Mouse (Mus musculus) lung, adult 2 months (tissue): ENCODE data around the gene Gm8024. TPM values are rescaled to one million over a fixed set of nuclear protein-coding genes. Genes with fewer than 3 reads are reported as not detected.
"Not testable (repeated sequence)": the region's sequence is repeated elsewhere in the genome, so short reads cannot be mapped to it uniquely, and the experiment has no call there.

Experiments
- DNase-seq: peaks from one replicate; pipeline ENCODE4 v3.0.0; 2022
- H3K4me1 ChIP-seq: fragments of 200-500 bp; 2 replicates; pipeline ENCODE4 v1.6.1; 2011; ENCODE audit warnings: low read length; ENCODE audit not compliant: control insufficient read depth, insufficient read depth
- H3K4me3 ChIP-seq: fragments of 200-500 bp; replicated peaks from 2 replicates; pipeline ENCODE3; 2011; ENCODE audit warnings: low read depth, mild to moderate bottlenecking, control low read depth, low read length; ENCODE audit errors: extremely low read depth
- WGBS: fragments of 180-500 bp; shearing (Covaris S2); methylation state at CpG from one replicate; pipeline ENCODE4 v1.1.7; 2018; 5-methylcytosine and 5-hydroxymethylcytosine counted together
- polyA plus RNA-seq: library from polyadenylated mRNA; depleted of rRNA; stranded (reverse); fragments of >200 nt; gene quantifications from 2 replicates; pipeline ENCODE4 v1.2.3, GENCODE M21; 2012; rRNA removed

Gm8024 gene
- polyA plus RNA-seq = not detected in 2 replicates

- not testable (repeated sequence) for DNase-seq, H3K4me1 ChIP-seq, H3K4me3 ChIP-seq
- 93% methylated on average over 1 of the region's 3 CpGs for WGBS
Measured at GRCm38 (mm10) chr14:42524182-42524581, at the start of gene Gm8024. Gm8024 (minus strand) TSS chr14:42524282.

- DNase-seq, H3K4me1 ChIP-seq, H3K4me3 ChIP-seq: not testable (repeated sequence)
- 8% methylated on average over 28 of the region's 31 CpGs for WGBS
Measured at GRCm38 (mm10) chr14:42543170-42543701, 19.2 kb upstream of the Gm8024 start.

- 16% methylated on average over 23 of the region's 29 CpGs for WGBS
- H3K4me1 ChIP-seq, DNase-seq, H3K4me3 ChIP-seq: not testable (repeated sequence)
Measured at GRCm38 (mm10) chr14:42542316-42543169, 18.5 kb upstream of the Gm8024 start.

- not testable (repeated sequence) for H3K4me3 ChIP-seq, DNase-seq, H3K4me1 ChIP-seq
- WGBS = 69% methylated on average over 2 of the region's 3 CpGs
Measured at GRCm38 (mm10) chr14:42502249-42502648, 21.8 kb downstream of the Gm8024 start, which contains the start of gene Gm8020. Gm8020 (minus strand) TSS chr14:42502349.

Other genes with a start within 250 kb of the Gm8024 start
- not detected in 2 replicates for gene Gm9611, start 226.9 kb downstream of the Gm8024 start, polyA plus RNA-seq
- gene Gm7995, start 214.1 kb downstream of the Gm8024 start, polyA plus RNA-seq = not detected in 2 replicates
- not detected in 2 replicates for gene Gm8005, start 84.6 kb downstream of the Gm8024 start, polyA plus RNA-seq
- not detected in 2 replicates for gene Gm8011, start 60.4 kb downstream of the Gm8024 start, polyA plus RNA-seq
- not detected in 2 replicates for gene Gm8020, start 21.9 kb downstream of the Gm8024 start, polyA plus RNA-seq
- not detected in 2 replicates for gene Gm17124, start 75.6 kb upstream of the Gm8024 start, polyA plus RNA-seq
- not detected in 2 replicates for gene Gm3633, start 117.6 kb upstream of the Gm8024 start, polyA plus RNA-seq
- not detected in 2 replicates for gene Gm10378, start 131.7 kb upstream of the Gm8024 start, polyA plus RNA-seq
- gene Gm3015, start 244.5 kb upstream of the Gm8024 start, polyA plus RNA-seq = not detected in 2 replicates